Comparison of ENCODE assay signal across 12 mouse cellular contexts in the genomic region with DNA sequence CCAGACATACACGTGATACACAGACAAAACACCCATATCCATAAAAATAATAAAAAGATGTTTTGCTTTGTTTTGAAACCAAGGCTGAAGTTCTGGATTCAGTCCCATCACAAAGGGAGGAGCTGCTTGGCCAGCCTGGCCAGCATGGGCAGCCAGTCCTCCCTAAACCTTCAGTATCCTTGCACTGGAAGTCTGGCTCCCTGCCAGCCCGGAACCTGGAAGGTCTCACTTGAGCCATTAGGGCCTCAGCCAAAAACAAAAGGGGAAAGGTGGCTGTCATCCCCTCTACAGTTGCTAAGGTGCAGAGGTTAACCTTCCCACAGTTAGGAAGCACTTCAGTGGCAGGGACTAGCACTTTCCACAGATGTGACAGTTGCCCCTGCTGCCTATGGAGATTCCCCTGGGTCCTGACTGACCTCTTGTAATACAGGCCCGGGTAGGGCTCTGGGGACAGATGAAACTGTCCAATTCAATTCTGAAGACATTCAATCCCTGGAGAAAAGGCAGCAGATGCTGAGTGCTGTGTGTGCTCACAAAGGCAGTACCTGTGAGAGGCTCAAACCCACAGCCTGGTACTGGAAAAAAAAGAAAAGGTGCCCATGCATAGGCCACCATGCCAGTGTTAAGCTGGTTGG.
DNase-seq lines count a peak whose midpoint lies in the region.
"Had no signal": no experiment of that assay in that cellular context is flagged by ENCODE, and none has a peak within 500 bp of the region (broad histone marks: within the 10 kb centered on the region; RNA-seq: fewer than 3 reads in every experiment).

No protein-coding gene starts in this region.

- peaks cover 10% of the 10 kb centered on the region; the same call in 1 of the 2 replicates for H3K36me3 ChIP-seq in limb, embryonic 10.5 days
- H3K36me3 ChIP-seq: embryonic facial prominence, embryonic 15.5 days; lung, embryonic 15.5 days had no signal

- H3K27ac ChIP-seq in limb, embryonic 10.5 days, result no peak overlapping the region
- H3K27ac ChIP-seq: embryonic facial prominence, embryonic 15.5 days; lung, embryonic 15.5 days had no signal

- 87% methylated on average over 3 of the region's 3 CpGs for WGBS in limb, embryonic 10.5 days

- no peak overlapping the region for H3K4me3 ChIP-seq in limb, embryonic 10.5 days
- H3K4me3 ChIP-seq: embryonic facial prominence, embryonic 15.5 days; lung, embryonic 15.5 days; myocyte had no signal

- H3K9me3 ChIP-seq in limb, embryonic 10.5 days (replicated peaks), result no peaks in the 10 kb centered on the region
- H3K9me3 ChIP-seq: embryonic facial prominence, embryonic 15.5 days; G1E; lung, embryonic 15.5 days had no signal

- peaks cover 11% of the 10 kb centered on the region; the same call in 1 of the 2 replicates for H3K4me1 ChIP-seq in limb, embryonic 10.5 days
- H3K4me1 ChIP-seq: lung, embryonic 15.5 days had no signal

- peak; percentile 27 for DNase-seq in left cerebral cortex, postnatal 4 days
- DNase-seq in left cerebral cortex, adult 9 months (ENCODE audit: low spot score in 2 of 2), result no peak
- peak; percentile 33 for DNase-seq in adrenal gland, adult 8-10 months
- DNase-seq in cerebellum, postnatal 25 days, result peak; percentile 27 to 65
- peak; percentile 36 to 51 for DNase-seq in kidney, postnatal 4 days
- no peak for DNase-seq in limb, embryonic 10.5 days (ENCODE audit: low spot score)
- DNase-seq in urinary bladder, adult 18-20 months (ENCODE audit: low spot score in 2 of 2), result no peak
- DNase-seq: thymus, postnatal 4 days had no signal

- H3K27me3 ChIP-seq in limb, embryonic 10.5 days (ENCODE audit: low read depth, poor library complexity, severe bottlenecking), result no peaks in the 10 kb centered on the region
- H3K27me3 ChIP-seq: embryonic facial prominence, embryonic 15.5 days; lung, embryonic 15.5 days had no signal

- intact Hi-C loops in left cerebral cortex, postnatal 4 days (cut with DNase I), result no loop called here

Comparison
In these comparisons a context has a peak if more than half of its experiments do, and no peak if none do; other contexts are left out.
1. DNase-seq: peak in left cerebral cortex, postnatal 4 days (single experiment), adrenal gland, adult 8-10 months (single experiment), cerebellum, postnatal 25 days (2 of 2) and kidney, postnatal 4 days (2 of 2); none in left cerebral cortex, adult 9 months (0 of 2), limb, embryonic 10.5 days (single experiment) and urinary bladder, adult 18-20 months (0 of 2).